Mouse (Mus musculus) liver, embryonic 14.5 days (tissue): ENCODE data around the gene Hba-x. TPM values are rescaled to one million over a fixed set of nuclear protein-coding genes. Genes with fewer than 3 reads are reported as not detected.

Experiments used
- ATAC-seq: fragments of 200-750 bp; cut with Nextera tagmentation; 2 replicates; pipeline ENCODE4 v1.8.0; 2017; ENCODE audit warnings: moderate number of reproducible peaks, mild to moderate bottlenecking, moderate library complexity; ENCODE audit not compliant: insufficient read depth
- DNase-seq, 3 experiments: peaks; one replicate each; pipeline ENCODE4 v3.0.0-alpha.2; 2012 to 2013; ENCODE audit warnings: low read depth in 3 of 3, low spot score in 3 of 3
- H3K27ac ChIP-seq: fragments of 300-500 bp; sonication (generic); 2 replicates; pipeline ENCODE4 v1.5.1; 2014; ENCODE audit warnings: moderate library complexity, mild to moderate bottlenecking, control low read depth, inconsistent platforms
- H3K27me3 ChIP-seq: fragments of 300-500 bp; sonication (generic); 2 replicates; pipeline ENCODE4 v1.6.1; 2014; ENCODE audit warnings: mild to moderate bottlenecking, low read length, moderate library complexity; ENCODE audit not compliant: control insufficient read depth, insufficient read depth
- H3K36me3 ChIP-seq: fragments of 300-500 bp; sonication (generic); replicated peaks from 2 replicates; pipeline ENCODE4 v1.6.1; 2014; ENCODE audit warnings: low read depth; ENCODE audit not compliant: control insufficient read depth, insufficient read depth
- H3K4me1 ChIP-seq, 2 experiments: fragments of 200-500 bp in 1 of 2; fragments of 300-500 bp in 1 of 2; sonication (generic) in 1 of 2; replicated peaks; 2 replicates each; pipeline ENCODE4 v1.6.1; 2012 to 2014; ENCODE audit warnings: antibody characterized with exemption in 1 of 2, inconsistent platforms in 1 of 2, low read length in 1 of 2; ENCODE audit not compliant: control insufficient read depth in 2 of 2, insufficient read depth in 2 of 2
- H3K4me2 ChIP-seq: fragments of 300-500 bp; sonication (generic); 2 replicates; pipeline ENCODE4 v1.6.1; 2014; ENCODE audit warnings: low read depth, mild to moderate bottlenecking, control low read depth, moderate library complexity
- H3K4me3 ChIP-seq, 2 experiments: fragments of 200-500 bp in 1 of 2; fragments of 300-500 bp in 1 of 2; sonication (generic) in 1 of 2; 2 replicates each; pipeline ENCODE4 v1.5.1; 2012 to 2014; ENCODE audit warnings: low read depth in 2 of 2, low read length in 2 of 2, mild to moderate bottlenecking in 2 of 2, control low read depth in 1 of 2, inconsistent platforms in 1 of 2, moderate library complexity in 1 of 2; ENCODE audit not compliant: insufficient read depth in 1 of 2
- H3K9ac ChIP-seq: fragments of 300-500 bp; sonication (generic); replicated peaks from 2 replicates; pipeline ENCODE4 v1.6.1; 2014; ENCODE audit warnings: mild to moderate bottlenecking, control low read depth, moderate library complexity
- H3K9me3 ChIP-seq: fragments of 300-500 bp; sonication (generic); 2 replicates; pipeline ENCODE4 v1.6.1; 2016; ENCODE audit warnings: low read length, mixed read lengths; ENCODE audit not compliant: control insufficient read depth
- CTCF ChIP-seq: IDR thresholded peaks from 2 replicates; pipeline ENCODE4 v1.5.1; 2016; ENCODE audit warnings: antibody characterized with exemption, low read depth, control low read depth
- EP300 ChIP-seq: IDR thresholded peaks from 2 replicates; pipeline ENCODE4 v1.6.1; 2016; ENCODE audit warnings: antibody characterized with exemption, low read depth
- WGBS: fragments of 180-500 bp; shearing (Covaris S2); extraction: QIAGEN DNeasy Blood & Tissue Kit; methylation state at CpG from one replicate; pipeline ENCODE4 v1.1.7; 2014; ENCODE audit not compliant: insufficient replicate concordance; 5-methylcytosine and 5-hydroxymethylcytosine counted together
- polyA plus RNA-seq, 2 experiments: library from polyadenylated mRNA; depleted of rRNA in 1 of 2; stranded (reverse) in 1 of 2; unstranded in 1 of 2; fragments of >200 nt; fragmentation: Nextera tagmentation in 1 of 2; extraction: Ambion mirVana in 1 of 2; gene quantifications; 2 replicates each; pipeline versions ENCODE4 v1.2.1 to v1.2.3; 2012 to 2014

The Hba-x gene
- polyA plus RNA-seq, 2 experiments = 32.1 to 74.9 TPM

DNA sequence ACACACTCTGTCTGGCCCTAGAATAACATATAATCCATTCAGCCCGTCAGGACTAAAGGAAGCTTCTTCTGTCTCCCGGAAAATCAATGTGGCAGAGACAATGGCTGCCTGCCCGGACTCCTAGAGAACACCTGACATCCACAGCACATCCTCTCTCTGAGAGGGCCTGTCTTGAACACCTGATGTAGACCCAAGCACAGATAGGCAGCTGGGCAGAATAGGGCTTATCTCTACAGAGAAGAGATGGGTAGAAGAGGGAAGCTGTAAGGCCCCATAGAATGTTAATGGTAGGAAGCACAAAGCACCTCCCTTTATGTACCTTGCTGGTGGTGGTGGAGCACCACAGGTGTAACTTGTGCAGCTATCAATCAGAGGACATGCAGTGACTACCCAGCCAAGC lies 34.0 kb upstream of the Hba-x start:
- H3K27ac ChIP-seq = peak overlapping the region; percentile 100
- H3K4me3 ChIP-seq = no peak overlapping the region
- H3K36me3 ChIP-seq = peaks cover 76% of the 10 kb centered on the region
- H3K4me2 ChIP-seq = peak overlapping the region; percentile 72
- peak overlapping the region; percentile 91 for H3K9ac ChIP-seq
- peaks cover 59 to 80% of the 10 kb centered on the region in 2 experiments for H3K4me1 ChIP-seq
- no peak for TF ChIP-seq CTCF
- peak; percentile 75 for TF ChIP-seq EP300
- DNase-seq (no peak), ATAC-seq (0 out of 2 replicates have a peak, but pooled peaks have one; percentile 14)
- no peaks in the 10 kb centered on the region for H3K9me3 ChIP-seq
- whole genome bisulfite sequencing = 71% methylated on average over 3 of the region's 3 CpGs
- no peaks in the 10 kb centered on the region for H3K27me3 ChIP-seq

DNA sequence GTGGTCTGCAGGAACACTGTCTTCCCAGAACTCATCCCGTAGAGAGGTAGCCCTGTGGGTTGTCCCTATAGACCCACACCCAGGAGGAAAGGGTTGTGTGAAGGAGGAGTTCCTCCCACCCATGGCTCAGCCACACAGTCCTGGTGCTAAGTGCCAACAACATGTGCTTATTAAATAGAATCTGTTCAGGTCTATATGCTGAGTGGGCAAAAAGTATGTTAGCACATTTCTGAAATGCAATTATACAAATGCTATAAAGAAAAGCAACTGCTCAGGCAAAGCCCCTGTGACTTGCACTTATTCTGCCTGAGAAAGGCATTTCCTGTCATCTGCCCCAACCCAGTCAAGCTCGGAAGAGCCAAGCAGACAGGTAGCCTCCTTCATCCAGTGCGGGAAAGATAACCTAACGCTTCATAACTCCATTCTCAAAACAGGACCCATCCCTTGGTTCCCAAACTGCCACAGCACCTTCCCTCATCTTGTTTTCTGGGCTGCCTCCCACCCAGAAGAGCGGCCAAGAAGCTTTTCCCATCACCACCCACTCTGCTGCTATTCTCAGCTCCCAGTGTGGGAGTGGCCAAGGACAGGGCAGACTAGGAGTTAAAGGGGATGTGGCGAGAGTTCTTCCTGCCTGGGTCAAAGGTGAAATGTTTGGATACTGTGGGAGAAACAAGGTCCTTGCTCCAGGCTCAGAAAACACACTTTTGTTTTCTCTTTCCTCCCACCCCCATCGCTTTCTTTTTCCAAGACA lies 32.8 kb upstream of the Hba-x start:
- Histone ChIP-seq H3K4me2 (peak overlapping the region; percentile 72; the same call in 1 of the 2 replicates), H3K9ac (peak overlapping the region; percentile 91), H3K9me3 (no peaks in the 10 kb centered on the region), H3K36me3 (peaks cover 74% of the 10 kb centered on the region), H3K4me1 (peaks cover 70 to 79% of the 10 kb centered on the region in 2 experiments), H3K27ac (peak overlapping the region; percentile 100), H3K4me3 (no peak overlapping the region), H3K27me3 (no peaks in the 10 kb centered on the region)
- TF ChIP-seq EP300 (no peak), CTCF (no peak)
- no peak for ATAC-seq
- no peak for DNase-seq
- WGBS = 76% methylated on average over 7 of the region's 7 CpGs

DNA sequence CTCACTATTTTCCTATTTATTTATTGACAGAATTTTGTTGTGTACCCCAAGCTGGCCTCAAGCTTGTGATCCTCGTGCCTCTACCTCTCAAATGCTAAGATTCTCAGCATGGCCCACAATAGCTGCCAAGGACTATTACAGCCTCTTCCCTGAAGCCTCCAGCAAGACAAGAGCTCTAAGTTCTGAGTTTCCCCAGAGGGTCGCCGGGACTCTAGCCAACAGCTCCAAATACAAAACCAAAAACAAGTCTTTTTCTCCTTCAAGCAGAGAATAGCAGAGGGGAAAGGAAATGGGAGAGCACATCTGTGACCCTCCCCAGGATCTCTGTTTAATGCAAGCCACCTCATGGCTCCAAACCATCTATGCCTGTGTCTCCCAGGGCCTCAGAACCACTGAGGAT lies 32.1 kb upstream of the Hba-x start:
- ATAC-seq = no peak
- peak overlapping the region; percentile 91 for H3K9ac ChIP-seq
- TF ChIP-seq EP300 (no peak), CTCF (no peak)
- 74% methylated on average over 3 of the region's 3 CpGs for WGBS
- peak overlapping the region; percentile 100 for H3K27ac ChIP-seq
- peaks cover 74% of the 10 kb centered on the region for H3K36me3 ChIP-seq
- no peaks in the 10 kb centered on the region for H3K9me3 ChIP-seq
- no peaks in the 10 kb centered on the region for H3K27me3 ChIP-seq
- H3K4me2 ChIP-seq = peak overlapping the region; percentile 72
- peaks cover 77 to 81% of the 10 kb centered on the region in 2 experiments for H3K4me1 ChIP-seq
- no peak overlapping the region for H3K4me3 ChIP-seq
- DNase-seq = no peak

DNA sequence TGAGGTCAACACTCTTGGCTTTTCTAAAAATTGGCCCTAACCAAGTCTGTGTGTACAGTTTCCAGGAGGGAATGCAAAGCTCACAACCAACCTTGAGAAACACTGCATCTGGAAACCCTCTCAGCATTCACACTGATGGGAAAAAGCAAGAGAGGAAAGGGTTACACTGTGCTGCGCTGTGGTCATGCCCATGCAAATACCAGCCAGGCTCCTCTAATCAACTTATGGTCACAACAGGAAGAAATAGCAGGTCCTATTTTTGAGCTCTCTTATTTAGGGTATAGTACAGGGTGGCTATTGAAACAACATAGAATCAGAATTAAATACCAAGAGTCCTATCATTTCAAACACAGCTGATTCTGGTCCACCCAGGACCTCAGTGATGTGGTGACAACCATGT lies 31.6 kb upstream of the Hba-x start:
- H3K27ac ChIP-seq = peak overlapping the region; percentile 100
- H3K36me3 ChIP-seq = peaks cover 74% of the 10 kb centered on the region
- no peak for ATAC-seq
- H3K27me3 ChIP-seq = no peaks in the 10 kb centered on the region
- 55% methylated on average over 1 of the region's 1 CpGs for WGBS
- peak overlapping the region; percentile 91 for H3K9ac ChIP-seq
- no peaks in the 10 kb centered on the region for H3K9me3 ChIP-seq
- peak overlapping the region; percentile 72 for H3K4me2 ChIP-seq
- H3K4me3 ChIP-seq = no peak overlapping the region
- H3K4me1 ChIP-seq = peaks cover 83 to 86% of the 10 kb centered on the region in 2 experiments
- DNase-seq = no peak
- TF ChIP-seq CTCF (no peak), EP300 (no peak)

DNA sequence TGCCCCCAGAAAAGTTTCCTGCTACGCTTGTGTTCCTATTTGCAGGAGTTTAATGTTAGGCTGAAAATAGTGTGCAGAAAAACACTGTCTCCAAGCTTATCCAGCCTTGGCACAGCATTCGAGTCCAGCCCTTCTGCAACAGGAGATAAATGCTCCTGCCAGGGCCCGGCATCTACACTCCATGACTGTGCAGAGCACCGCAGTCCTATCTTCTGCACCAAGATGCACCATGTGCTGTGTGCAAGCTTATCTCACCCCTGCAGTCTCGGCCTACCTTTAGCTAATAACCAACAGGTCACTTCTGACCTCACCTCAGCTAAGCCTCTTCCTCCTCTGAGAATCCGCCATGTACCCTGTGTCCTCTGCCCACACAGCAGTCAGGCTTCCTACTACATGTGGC lies 30.6 kb upstream of the Hba-x start:
- no peaks in the 10 kb centered on the region for H3K9me3 ChIP-seq
- peak overlapping the region; percentile 21 to 29; a peak in 3 of 4 replicates for H3K4me3 ChIP-seq
- 12% methylated on average over 6 of the region's 6 CpGs for WGBS
- peak; percentile 96 for ATAC-seq
- H3K4me1 ChIP-seq = peaks cover 93 to 96% of the 10 kb centered on the region in 2 experiments
- peak overlapping the region; percentile 100 for H3K27ac ChIP-seq
- peak overlapping the region; percentile 91 for H3K9ac ChIP-seq
- peak; percentile 95 to 97 (median 97) for DNase-seq
- no peaks in the 10 kb centered on the region for H3K27me3 ChIP-seq
- TF ChIP-seq CTCF (no peak), EP300 (peak; percentile 100)
- H3K36me3 ChIP-seq = peaks cover 69% of the 10 kb centered on the region
- peak overlapping the region; percentile 72 for H3K4me2 ChIP-seq
